Mouse (Mus musculus) mature B cell (primary cell): ENCODE results near the gene Arhgef38.

Source experiments
- in situ Hi-C: fragments of 300-500 bp; cut with MboI; formaldehyde crosslinking; loops from 2 replicates; pipeline ENCODE4 v1.14.3; 2019

Arhgef38 gene

GRCm38 (mm10) chr3:133234821-133235295 lies at the start of gene Arhgef38:
Gene Arhgef38, minus strand, starts transcription at chr3:133234949.
- in situ Hi-C loops: no loop called here

DNA sequence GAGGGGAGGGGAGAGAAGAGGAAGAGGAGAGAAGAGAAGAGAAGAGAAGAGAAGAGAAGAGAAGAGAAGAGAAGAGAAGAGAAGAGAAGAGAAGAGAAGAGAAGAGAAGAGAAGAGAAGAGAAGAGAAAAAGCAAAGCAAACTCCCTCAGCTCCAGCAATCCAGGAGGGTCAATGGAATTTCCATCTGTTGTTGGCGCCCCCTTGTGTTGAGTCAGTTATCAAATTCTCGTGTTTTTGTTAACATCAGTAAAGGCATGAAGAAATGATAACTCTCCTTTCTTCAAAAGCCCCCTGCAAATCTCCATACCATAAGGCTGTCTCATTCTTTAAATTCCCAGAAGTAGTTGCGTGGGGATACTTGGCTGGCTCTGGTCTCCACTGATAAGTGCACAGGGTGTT lies 37.1 kb upstream of the Arhgef38 start:
- in situ Hi-C loops: no loop called here

GRCm38 (mm10) chr3:133258860-133259259 lies 24.1 kb upstream of the Arhgef38 start:
- in situ Hi-C loops: no loop called here

- in situ Hi-C loops: no loop called here
These were observed 21.1 kb upstream of the Arhgef38 start for GRCm38 (mm10) chr3:133255842-133256241.

DNA sequence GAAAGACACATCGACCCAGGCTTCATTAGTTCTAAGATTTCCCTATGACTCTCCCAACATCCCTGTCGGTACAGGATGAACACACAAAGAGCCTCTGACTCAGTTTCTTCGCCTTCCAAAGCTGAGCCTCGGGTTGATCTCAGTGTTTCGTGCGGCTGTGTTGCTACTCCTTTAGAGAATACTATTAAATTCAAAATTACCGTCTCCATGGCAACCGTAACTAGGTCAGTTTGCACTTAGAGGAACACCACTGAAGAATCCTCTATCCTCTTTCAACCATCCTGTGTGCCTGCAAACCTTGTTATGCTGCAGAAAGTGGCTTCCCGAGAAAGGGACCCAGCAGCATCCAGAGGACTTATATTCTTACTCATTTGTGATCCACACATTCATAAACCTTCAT lies 9.3 kb upstream of the Arhgef38 start:
- in situ Hi-C loops: no loop called here

- in situ Hi-C loops: no loop called here
These were observed 7.2 kb upstream of the Arhgef38 start for GRCm38 (mm10) chr3:133241916-133242315.

GRCm38 (mm10) chr3:133233993-133234392 lies 756 bp downstream of the Arhgef38 start:
- in situ Hi-C loops: no loop called here

- in situ Hi-C loops: no loop called here
These were observed 4.3 kb downstream of the Arhgef38 start for GRCm38 (mm10) chr3:133230427-133230826.

GRCm38 (mm10) chr3:133229594-133229993 lies 5.2 kb downstream of the Arhgef38 start:
- in situ Hi-C loops: no loop called here

DNA sequence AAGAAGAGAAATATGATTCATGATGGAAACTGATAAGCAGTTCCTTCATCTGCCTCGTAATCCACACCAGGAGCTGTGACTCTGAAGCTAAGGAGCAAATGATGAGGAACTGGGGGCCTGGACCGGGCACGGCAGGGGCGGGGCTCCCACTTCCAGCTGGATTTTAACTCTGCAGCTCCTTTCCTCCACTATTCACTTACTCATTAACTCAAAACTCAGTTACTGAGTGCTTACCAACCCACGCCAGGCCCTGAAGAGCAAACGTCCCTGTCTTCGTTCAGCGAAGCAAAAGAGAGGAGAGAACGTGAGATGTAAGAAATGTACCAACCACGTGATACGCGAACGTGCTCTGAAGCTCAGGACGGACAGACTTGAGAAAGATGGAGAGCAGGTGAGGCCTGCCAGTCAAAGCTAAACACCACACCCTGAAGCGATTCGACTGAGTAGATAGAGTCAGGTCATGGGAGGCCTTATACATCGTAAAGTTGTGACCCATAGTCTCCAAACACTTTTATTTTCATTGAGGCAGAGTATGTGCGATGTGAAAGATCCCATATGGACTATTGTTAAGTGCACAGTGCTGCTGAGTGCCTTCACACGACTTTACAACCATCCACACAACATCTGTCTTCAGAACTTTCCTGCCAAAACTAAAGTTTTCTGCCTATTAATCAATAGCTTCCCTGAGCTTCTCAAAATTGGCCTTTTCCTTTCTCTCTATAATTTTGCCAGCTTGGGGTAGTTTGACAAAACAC lies 7.3 kb downstream of the Arhgef38 start:
- in situ Hi-C loops: no loop called here

GRCm38 (mm10) chr3:133218501-133218900 lies 16.2 kb downstream of the Arhgef38 start:
- in situ Hi-C loops: no loop called here

- in situ Hi-C loops: no loop called here
These were observed 19.4 kb downstream of the Arhgef38 start for GRCm38 (mm10) chr3:133215198-133215819.

- in situ Hi-C loops: no loop called here
These were observed 21.2 kb downstream of the Arhgef38 start for GRCm38 (mm10) chr3:133213434-133214114.

DNA sequence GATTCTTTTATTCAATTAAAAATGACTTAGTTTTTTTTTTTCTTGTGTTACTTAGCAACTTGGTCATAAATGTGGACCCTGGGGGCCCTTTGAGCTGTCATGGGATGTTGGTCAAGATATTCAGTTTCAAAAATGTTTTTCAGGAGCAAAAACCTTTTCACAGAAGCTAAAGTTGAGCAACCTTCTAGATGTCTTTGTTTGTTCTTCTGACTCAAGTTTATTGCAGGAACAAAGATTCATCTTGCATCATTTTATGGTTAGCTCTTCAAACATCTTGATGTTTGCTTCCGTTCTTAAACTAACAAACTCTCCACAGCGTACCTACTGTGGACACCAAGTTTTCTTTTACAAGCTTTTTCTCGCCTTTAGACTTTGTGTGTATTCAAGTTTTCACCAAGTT lies 23.4 kb downstream of the Arhgef38 start:
- in situ Hi-C loops: no loop called here

DNA sequence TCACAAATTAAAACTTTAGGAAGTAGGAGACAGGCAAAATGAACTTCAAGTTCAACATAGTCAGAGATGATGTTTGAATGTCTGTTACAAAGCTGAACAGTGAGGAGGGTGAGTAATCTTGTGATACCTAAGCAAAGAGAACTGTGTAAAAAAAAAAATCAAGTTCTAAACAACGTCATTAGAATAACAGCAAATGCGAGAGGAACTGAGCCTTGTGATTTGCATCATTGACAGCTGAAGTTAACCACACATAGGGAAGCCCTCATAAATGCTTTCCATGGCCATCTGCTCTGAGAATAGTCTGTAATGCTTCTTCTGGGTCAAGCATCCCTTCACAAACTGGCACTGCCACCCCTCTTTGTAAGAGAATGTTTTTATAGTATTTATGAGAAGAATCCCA lies 31.0 kb downstream of the Arhgef38 start:
- in situ Hi-C loops: no loop called here

- in situ Hi-C loops: no loop called here
These were observed 32.6 kb downstream of the Arhgef38 start for GRCm38 (mm10) chr3:133202171-133202570.

DNA sequence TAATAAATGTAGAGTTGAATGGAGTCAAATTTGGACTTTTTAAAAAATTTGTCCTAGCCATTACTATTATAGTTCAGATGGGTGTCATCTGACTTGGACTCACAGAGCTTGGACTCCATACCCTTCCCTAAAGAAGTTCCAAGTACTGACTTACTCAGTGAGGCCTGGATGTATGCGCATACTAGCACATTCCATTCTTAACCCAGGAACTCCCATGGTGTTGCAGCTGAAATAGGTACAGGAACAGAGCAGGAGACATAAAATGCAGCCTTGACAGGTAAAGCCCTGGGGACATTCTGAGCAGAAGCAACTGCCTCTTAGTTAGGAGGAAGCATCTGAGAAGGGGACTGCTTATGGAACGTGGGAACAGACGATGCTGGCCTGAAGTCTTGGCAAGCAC lies 45.8 kb downstream of the Arhgef38 start:
- in situ Hi-C loops: no loop called here

DNA sequence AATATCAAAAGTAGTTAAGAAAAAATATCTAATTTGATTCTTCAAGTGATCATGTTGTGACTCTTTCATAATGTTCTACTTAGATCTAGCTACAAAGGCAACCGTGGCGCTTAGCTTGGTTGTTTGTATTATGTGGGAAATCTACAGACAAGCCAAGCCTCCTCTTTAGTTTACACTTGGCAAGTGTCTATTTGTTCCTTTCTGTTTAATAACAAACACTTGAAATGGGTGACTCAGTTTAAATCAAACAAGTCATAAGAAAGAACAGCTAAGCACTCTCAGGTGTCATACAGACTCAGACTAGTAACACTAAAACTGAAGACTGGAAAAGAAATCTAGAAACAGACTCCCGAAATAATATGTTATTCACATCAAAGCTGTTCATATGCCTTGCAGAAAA lies 47.2 kb downstream of the Arhgef38 start:
- in situ Hi-C loops: no loop called here

- in situ Hi-C loops: no loop called here
These were observed 58.6 kb downstream of the Arhgef38 start for GRCm38 (mm10) chr3:133176033-133176750.

GRCm38 (mm10) chr3:133172291-133172690 lies 62.5 kb downstream of the Arhgef38 start:
- in situ Hi-C loops: no loop called here

DNA sequence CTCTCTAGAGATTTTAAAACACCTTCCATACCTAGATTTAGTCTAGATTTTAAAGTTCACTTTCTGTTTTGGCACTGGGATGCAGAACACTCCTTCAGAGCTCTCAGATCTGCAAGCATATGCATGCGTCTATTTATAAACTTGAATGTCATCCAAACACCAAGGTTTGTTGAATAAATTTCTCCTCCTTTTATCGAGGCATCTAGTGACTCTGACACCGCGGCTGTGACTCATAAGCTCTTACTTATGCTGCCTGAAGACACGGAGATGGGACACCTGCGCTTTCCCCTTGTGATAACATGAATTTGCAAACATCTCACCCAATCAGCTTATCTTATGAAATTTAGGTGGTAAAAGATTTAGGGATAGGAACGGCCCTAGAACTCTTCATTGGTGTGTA lies 65.0 kb downstream of the Arhgef38 start:
- in situ Hi-C loops: no loop called here

GRCm38 (mm10) chr3:133167550-133167949 lies 67.2 kb downstream of the Arhgef38 start:
- in situ Hi-C loops: no loop called here
